Mouse (Mus musculus) embryonic facial prominence, embryonic 14.5 days (tissue): Measurements from ENCODE around the gene Fam205c. TPM values are rescaled to one million over a fixed set of nuclear protein-coding genes. Genes with fewer than 3 reads are reported as not detected.

Source experiments
- ATAC-seq: fragments of 200-750 bp; cut with Nextera tagmentation; 2 replicates; pipeline ENCODE4 v1.8.0; 2017; ENCODE audit warnings: low read depth, moderate number of reproducible peaks, moderate TSS enrichment
- DNase-seq: peaks from one replicate; pipeline ENCODE4 v3.0.0-alpha.2; 2015; ENCODE audit warnings: low spot score
- H3K27ac ChIP-seq: fragments of 300-500 bp; sonication (generic); replicated peaks from 2 replicates; pipeline ENCODE4 v1.5.1; 2014; ENCODE audit warnings: low read depth, mild to moderate bottlenecking, low read length, moderate library complexity
- H3K27me3 ChIP-seq: fragments of 300-500 bp; sonication (generic); replicated peaks from 2 replicates; pipeline ENCODE4 v1.6.1; 2014; ENCODE audit warnings: low read length; ENCODE audit not compliant: control insufficient read depth, insufficient read depth
- H3K36me3 ChIP-seq: fragments of 300-500 bp; sonication (generic); 2 replicates; pipeline ENCODE4 v1.6.1; 2014; ENCODE audit warnings: low read length, mixed read lengths; ENCODE audit not compliant: control insufficient read depth, insufficient read depth
- H3K4me1 ChIP-seq: fragments of 300-500 bp; sonication (generic); 2 replicates; pipeline ENCODE4 v1.6.1; 2014; ENCODE audit warnings: antibody characterized with exemption, low read length; ENCODE audit not compliant: control insufficient read depth, insufficient read depth
- H3K4me2 ChIP-seq: fragments of 300-500 bp; sonication (generic); 2 replicates; pipeline ENCODE4 v1.6.1; 2014; ENCODE audit warnings: low read depth, mild to moderate bottlenecking, low read length, moderate library complexity, mixed read lengths
- H3K4me3 ChIP-seq: fragments of 300-500 bp; sonication (generic); 2 replicates; pipeline ENCODE4 v1.5.1; 2014; ENCODE audit warnings: low read depth, mild to moderate bottlenecking, low read length
- H3K9ac ChIP-seq: fragments of 300-500 bp; sonication (generic); 2 replicates; pipeline ENCODE4 v1.6.1; 2014; ENCODE audit warnings: low read depth, mild to moderate bottlenecking, low read length, moderate library complexity, mixed read lengths
- H3K9me3 ChIP-seq: fragments of 300-500 bp; sonication (generic); 2 replicates; pipeline ENCODE4 v1.6.1; 2016; ENCODE audit warnings: low read length; ENCODE audit not compliant: control insufficient read depth
- WGBS: fragments of 180-500 bp; shearing (Covaris S2); extraction: QIAGEN DNeasy Blood & Tissue Kit; methylation state at CpG from one replicate; pipeline ENCODE4 v1.1.7; 2014; 5-methylcytosine and 5-hydroxymethylcytosine counted together
- polyA plus RNA-seq: library from polyadenylated mRNA; unstranded; fragments of >200 nt; fragmentation: Nextera tagmentation; extraction: Ambion mirVana; gene quantifications from 2 replicates; pipeline ENCODE4 v1.2.1, GENCODE M21; 2014

Gene Fam205c
- polyA plus RNA-seq = 0.28 and 1.4 TPM in 2 replicates

GRCm38 (mm10) chr4:42874134-42874533 is at the start of gene Fam205c:
Gene Fam205c, minus strand, starts transcription at chr4:42874234.
- no peak within 1 kb of the TSS for H3K27ac ChIP-seq
- ATAC-seq = no peak
- H3K36me3 ChIP-seq = no peaks in the 10 kb centered on the region
- H3K27me3 ChIP-seq = no peaks in the 10 kb centered on the region
- 74% methylated on average over 7 of the region's 7 CpGs for WGBS
- H3K4me2 ChIP-seq = no peak within 1 kb of the TSS
- H3K9me3 ChIP-seq = no peaks in the 10 kb centered on the region
- H3K9ac ChIP-seq = no peak within 1 kb of the TSS
- H3K4me1 ChIP-seq = no peaks in the 10 kb centered on the region
- DNase-seq = no peak
- no peak within 1 kb of the TSS for H3K4me3 ChIP-seq

- WGBS = 80% methylated on average over 8 of the region's 8 CpGs
- H3K4me3 ChIP-seq = no peak overlapping the region
- peaks cover 16% of the 10 kb centered on the region for H3K27me3 ChIP-seq
- H3K9ac ChIP-seq = no peak overlapping the region
- ATAC-seq (no peak), DNase-seq (no peak)
- no peak overlapping the region for H3K27ac ChIP-seq
- H3K4me1 ChIP-seq = no peaks in the 10 kb centered on the region
- no peaks in the 10 kb centered on the region for H3K36me3 ChIP-seq
- no peak overlapping the region for H3K4me2 ChIP-seq
- H3K9me3 ChIP-seq = no peaks in the 10 kb centered on the region
These were observed 48.4 kb upstream of the Fam205c start for GRCm38 (mm10) chr4:42922461-42922860.

GRCm38 (mm10) chr4:42922056-42922455 is 48.0 kb upstream of the Fam205c start:
- no peak for ATAC-seq
- H3K36me3 ChIP-seq = no peaks in the 10 kb centered on the region
- H3K9me3 ChIP-seq = no peaks in the 10 kb centered on the region
- H3K27ac ChIP-seq = no peak overlapping the region
- H3K4me1 ChIP-seq = no peaks in the 10 kb centered on the region
- no peak for DNase-seq
- WGBS = 60% methylated on average over 6 of the region's 6 CpGs
- no peak overlapping the region for H3K9ac ChIP-seq
- no peak overlapping the region for H3K4me3 ChIP-seq
- no peak overlapping the region for H3K4me2 ChIP-seq
- peaks cover 19% of the 10 kb centered on the region for H3K27me3 ChIP-seq

GRCm38 (mm10) chr4:42921536-42921935 is 47.5 kb upstream of the Fam205c start:
- no peaks in the 10 kb centered on the region for H3K4me1 ChIP-seq

GRCm38 (mm10) chr4:42920726-42921125 is 46.7 kb upstream of the Fam205c start:
- no peaks in the 10 kb centered on the region for H3K9me3 ChIP-seq
- H3K27me3 ChIP-seq = peaks cover 30% of the 10 kb centered on the region
- no peak overlapping the region for H3K4me2 ChIP-seq
- no peak overlapping the region for H3K27ac ChIP-seq
- 71% methylated on average over 9 of the region's 9 CpGs for WGBS
- no peaks in the 10 kb centered on the region for H3K36me3 ChIP-seq
- no peak for DNase-seq
- H3K9ac ChIP-seq = no peak overlapping the region
- ATAC-seq = no peak
- H3K4me3 ChIP-seq = no peak overlapping the region
- H3K4me1 ChIP-seq = no peaks in the 10 kb centered on the region

More at GRCm38 (mm10) chr4:42921536-42921935, 47.5 kb upstream of the Fam205c start:
- no peak overlapping the region for H3K27ac ChIP-seq
- no peak overlapping the region for H3K4me2 ChIP-seq
- 90% methylated on average over 2 of the region's 2 CpGs for WGBS
- no peaks in the 10 kb centered on the region for H3K36me3 ChIP-seq
- H3K9ac ChIP-seq = no peak overlapping the region
- ATAC-seq (no peak), DNase-seq (no peak)
- no peak overlapping the region for H3K4me3 ChIP-seq
- H3K9me3 ChIP-seq = no peaks in the 10 kb centered on the region
- H3K27me3 ChIP-seq = peaks cover 22% of the 10 kb centered on the region

- H3K27me3 ChIP-seq = peaks cover 48% of the 10 kb centered on the region
- DNase-seq (peak; percentile 16), ATAC-seq (peak; percentile 33; the same call in 1 of the 2 replicates)
- peak overlapping the region; percentile 79 for H3K9ac ChIP-seq
- no peaks in the 10 kb centered on the region for H3K4me1 ChIP-seq
- peak overlapping the region; percentile 89 for H3K4me2 ChIP-seq
- H3K36me3 ChIP-seq = no peaks in the 10 kb centered on the region
- 6% methylated on average over 10 of the region's 26 CpGs for WGBS
- H3K4me3 ChIP-seq = peak overlapping the region; percentile 65
- H3K9me3 ChIP-seq = no peaks in the 10 kb centered on the region
- H3K27ac ChIP-seq = no peak overlapping the region
These were observed 43.4 kb upstream of the Fam205c start for GRCm38 (mm10) chr4:42917402-42917774.

- Histone ChIP-seq H3K4me3 (peak within 1 kb of the TSS; percentile 65), H3K9me3 (no peaks in the 10 kb centered on the region), H3K4me1 (no peaks in the 10 kb centered on the region), H3K9ac (peak within 1 kb of the TSS; percentile 79), H3K36me3 (no peaks in the 10 kb centered on the region), H3K4me2 (peak within 1 kb of the TSS; percentile 89), H3K27me3 (peaks cover 52% of the 10 kb centered on the region), H3K27ac (no peak within 1 kb of the TSS)
- DNase-seq = peak; percentile 73
- WGBS = 1% methylated on average over 12 of the region's 90 CpGs
- peak; percentile 83 for ATAC-seq
These were observed 42.8 kb upstream of the Fam205c start, which contains the start of gene Phf24 for GRCm38 (mm10) chr4:42916617-42917401. Gene Phf24, plus strand, starts transcription at chr4:42916660.

GRCm38 (mm10) chr4:42915966-42916365 is 41.9 kb upstream of the Fam205c start:
- Histone ChIP-seq H3K4me3 (no peak overlapping the region), H3K4me1 (no peaks in the 10 kb centered on the region), H3K27ac (no peak overlapping the region), H3K9ac (no peak overlapping the region), H3K4me2 (no peak overlapping the region), H3K9me3 (no peaks in the 10 kb centered on the region), H3K36me3 (no peaks in the 10 kb centered on the region), H3K27me3 (peaks cover 52% of the 10 kb centered on the region)
- no peak for ATAC-seq
- DNase-seq = no peak
- WGBS = 67% methylated on average over 1 of the region's 1 CpGs

GRCm38 (mm10) chr4:42915311-42915710 is 41.3 kb upstream of the Fam205c start:
- ATAC-seq (no peak), DNase-seq (no peak)
- Histone ChIP-seq H3K27me3 (peaks cover 52% of the 10 kb centered on the region), H3K4me1 (no peaks in the 10 kb centered on the region), H3K36me3 (no peaks in the 10 kb centered on the region), H3K9me3 (no peaks in the 10 kb centered on the region), H3K27ac (no peak overlapping the region), H3K4me3 (no peak overlapping the region), H3K9ac (no peak overlapping the region), H3K4me2 (no peak overlapping the region)
- WGBS = 81% methylated on average over 12 of the region's 12 CpGs
